Mouse (Mus musculus) heart, postnatal 10 days (tissue): Measurements from ENCODE around the gene Oprm1. TPM values are rescaled to one million over a fixed set of nuclear protein-coding genes. Genes with fewer than 3 reads are reported as not detected.
A peak's percentile ranks its signal among the peaks of the same experiment; 100 is the strongest.
"Not testable (repeated sequence)": the region's sequence is repeated elsewhere in the genome, so short reads cannot be mapped to it uniquely, and the experiment has no call there.

ENCODE experiments used
- DNase-seq, 2 experiments: peaks; one replicate each; pipeline ENCODE4 v3.0.0; 2021
- intact Hi-C: fragments of 180-260 bp; cut with DNase I; formaldehyde crosslinking; loops from one replicate; pipeline ENCODE4 v1.15.1; 2025
- total RNA-seq, 2 experiments: library from RNA; stranded (reverse); gene quantifications; 2 replicates each; pipeline ENCODE4 v1.2.3; 2021

The Oprm1 gene
- total RNA-seq, result not detected

GRCm38 (mm10) chr10:6758206-6758605 is at the start of gene Oprm1:
Oprm1 (plus strand) TSS chr10:6758506.
- intact Hi-C loops, result no loop called here
- DNase-seq, result no peak

GRCm38 (mm10) chr10:6717181-6717948 is 40.9 kb upstream of the Oprm1 start:
- DNase-seq, result no peak
- intact Hi-C loops, result no loop called here

- intact Hi-C loops, result no loop called here
Measured at GRCm38 (mm10) chr10:6723765-6724164, 34.5 kb upstream of the Oprm1 start.

GRCm38 (mm10) chr10:6728469-6728868 is 29.8 kb upstream of the Oprm1 start:
- intact Hi-C loops, result no loop called here

More at GRCm38 (mm10) chr10:6723765-6724164, 34.5 kb upstream of the Oprm1 start:
- DNase-seq, result no peak

GRCm38 (mm10) chr10:6753375-6753774 is 4.9 kb upstream of the Oprm1 start:
- intact Hi-C loops, result no loop called here

More at GRCm38 (mm10) chr10:6728469-6728868, 29.8 kb upstream of the Oprm1 start:
- DNase-seq, result no peak

GRCm38 (mm10) chr10:6761287-6761811 is 3.0 kb downstream of the Oprm1 start, which contains the start of gene Gm10945:
Gm10945 (minus strand) TSS chr10:6761761.
- peak; percentile 78 for DNase-seq
- intact Hi-C loops, result no loop called here

More at GRCm38 (mm10) chr10:6753375-6753774, 4.9 kb upstream of the Oprm1 start:
- no peak for DNase-seq

GRCm38 (mm10) chr10:6788517-6789237 is 30.4 kb downstream of the Oprm1 start:
- intact Hi-C loops, result no loop called here
- peak; percentile 61 to 67 for DNase-seq

- no peak for DNase-seq
- intact Hi-C loops, result no loop called here
Measured at GRCm38 (mm10) chr10:6790226-6790625, 31.9 kb downstream of the Oprm1 start.

- intact Hi-C loops, result no loop called here
- no peak for DNase-seq
Measured at GRCm38 (mm10) chr10:6820626-6821025, 62.3 kb downstream of the Oprm1 start.

- no peak for DNase-seq
- intact Hi-C loops, result no loop called here
Measured at GRCm38 (mm10) chr10:6842225-6842624, 83.9 kb downstream of the Oprm1 start.

- no peak for DNase-seq
- intact Hi-C loops, result no loop called here
Measured at GRCm38 (mm10) chr10:6846283-6846682, 88.0 kb downstream of the Oprm1 start.

- intact Hi-C loops, result no loop called here
Measured at GRCm38 (mm10) chr10:6848162-6848754, 90.0 kb downstream of the Oprm1 start.

GRCm38 (mm10) chr10:6848834-6849233 is 90.5 kb downstream of the Oprm1 start:
- intact Hi-C loops, result no loop called here
- DNase-seq, result no peak

More at GRCm38 (mm10) chr10:6848162-6848754, 90.0 kb downstream of the Oprm1 start:
- DNase-seq, result no peak

- no peak for DNase-seq
- intact Hi-C loops, result no loop called here
Measured at GRCm38 (mm10) chr10:6855812-6856211, 97.5 kb downstream of the Oprm1 start.

GRCm38 (mm10) chr10:6871418-6872072 is 113.2 kb downstream of the Oprm1 start:
- DNase-seq, result no peak
- intact Hi-C loops, result no loop called here

GRCm38 (mm10) chr10:6873917-6874316 is 115.6 kb downstream of the Oprm1 start:
- no peak for DNase-seq
- intact Hi-C loops, result no loop called here

GRCm38 (mm10) chr10:6878276-6878881 is 120.1 kb downstream of the Oprm1 start:
- DNase-seq, result no peak
- intact Hi-C loops, result no loop called here

GRCm38 (mm10) chr10:6882041-6882440 is 123.7 kb downstream of the Oprm1 start:
- intact Hi-C loops, result loop anchor here (10.0 kb wide), 2 partner anchors 133 to 333 kb away; partner anchors contain the start of gene Cnksr3
- not testable (repeated sequence) for DNase-seq

- intact Hi-C loops, result loop anchor here (2.0 to 10.0 kb wide), 4 partner anchors 129 to 329 kb away; partner anchors contain the start of gene Cnksr3
- DNase-seq, result peak in 1 of 2 experiments; percentile 25
Measured at GRCm38 (mm10) chr10:6885460-6885859, 127.2 kb downstream of the Oprm1 start.
